In genomic region chr5:111261733-111262573, GRCm38 (mm10) we compare ENCODE assay signal across 8 mouse cellular contexts.
DNase-seq lines count a peak whose midpoint lies in the region; ATAC-seq and TF ChIP-seq lines count a peak whose summit lies in the region.

No protein-coding gene starts in this region.

- no peak overlapping the region for H3K4me3 ChIP-seq in spleen, adult 2 months (ENCODE audit: extremely low read depth, insufficient read depth, insufficient read length)
- H3K4me3 ChIP-seq in heart, postnatal 0 days (ENCODE audit: low read depth, low read length): no peak overlapping the region

- H3K36me3 ChIP-seq in spleen, adult 2 months (ENCODE audit: control insufficient read depth, insufficient read depth, low read length): no peaks in the 10 kb centered on the region
- H3K36me3 ChIP-seq in heart, postnatal 0 days (replicated peaks; ENCODE audit: control insufficient read depth, insufficient read depth, low read length): no peaks in the 10 kb centered on the region

- TF ChIP-seq CTCF in spleen, adult 2 months (IDR thresholded peaks at IDR 0.05; ENCODE audit: extremely low read depth, insufficient read depth, insufficient read length, insufficient replicate concordance): no peak
- TF ChIP-seq CTCF in heart, postnatal 0 days (IDR thresholded peaks at IDR 0.05; ENCODE audit: low read depth): no peak

- no peak overlapping the region for H3K4me2 ChIP-seq in heart, postnatal 0 days (ENCODE audit: low read depth, low read length)

- H3K4me1 ChIP-seq in spleen, adult 2 months (ENCODE audit: control insufficient read depth, insufficient read depth, insufficient read length): peaks cover 4% of the 10 kb centered on the region; the same call in 1 of the 2 replicates
- peaks cover 9% of the 10 kb centered on the region; the same call in 1 of the 2 replicates for H3K4me1 ChIP-seq in heart, postnatal 0 days (ENCODE audit: control insufficient read depth, insufficient read depth)

- TF ChIP-seq POLR2A in spleen, adult 2 months (IDR thresholded peaks at IDR 0.05; ENCODE audit: low read depth, low read length): no peak

- H3K9ac ChIP-seq in heart, postnatal 0 days (replicated peaks; ENCODE audit: low read depth, low read length): no peak overlapping the region

- WGBS in spleen, adult 2 months: 73% methylated on average over 13 of the region's 13 CpGs
- 63% methylated on average over 13 of the region's 13 CpGs for WGBS in heart, postnatal 0 days

- peak overlapping the region; percentile 27 for H3K27ac ChIP-seq in spleen, adult 2 months (ENCODE audit: insufficient read depth, low read length)
- peak overlapping the region; percentile 66 for H3K27ac ChIP-seq in heart, postnatal 0 days (ENCODE audit: low read depth)

- ATAC-seq in heart, postnatal 0 days (ENCODE audit: insufficient read depth, low read depth): peak; percentile 40
- ATAC-seq in granulocyte monocyte progenitor cell, adult 5-6 weeks (replicated peaks; ENCODE audit: poor library complexity, severe bottlenecking): no peak

- H3K27me3 ChIP-seq in spleen, adult 2 months (ENCODE audit: control insufficient read depth, insufficient read depth, low read length): no peaks in the 10 kb centered on the region
- no peaks in the 10 kb centered on the region for H3K27me3 ChIP-seq in heart, postnatal 0 days (ENCODE audit: control insufficient read depth, insufficient read depth, low read length)

- no peak for DNase-seq in spleen, adult 2 months (ENCODE audit: low read depth in 1 of 2, low spot score in 2 of 2)
- no peak for DNase-seq in spleen, postnatal 14 days (ENCODE audit: low spot score in 2 of 2)
- no peak for DNase-seq in heart, postnatal 0 days (ENCODE audit: low spot score)
- DNase-seq in kidney, postnatal 14 days: peak; percentile 49
- DNase-seq in naive thymus-derived CD4-positive, alpha-beta T cell, adult 2 months (ENCODE audit: low read depth): peak; percentile 73
- no peak for DNase-seq in yolk sac, embryonic 10.5 days (ENCODE audit: low spot score)
- no peak for DNase-seq in urinary bladder, postnatal 14 days (ENCODE audit: low spot score)

- no peak; the same call in 1 of the 2 replicates for TF ChIP-seq EP300 in heart, postnatal 0 days (IDR thresholded peaks at IDR 0.05; ENCODE audit: low read depth)

- H3K9me3 ChIP-seq in heart, postnatal 0 days (replicated peaks; ENCODE audit: control insufficient read depth, low read length): no peaks in the 10 kb centered on the region

Comparison
In these comparisons a context has a peak if more than half of its experiments do, and no peak if none do; other contexts are left out.
1. DNase-seq: peak in kidney, postnatal 14 days (single experiment) and naive thymus-derived CD4-positive, alpha-beta T cell, adult 2 months (single experiment); none in spleen, adult 2 months (0 of 2), spleen, postnatal 14 days (0 of 2), heart, postnatal 0 days (single experiment), yolk sac, embryonic 10.5 days (single experiment) and urinary bladder, postnatal 14 days (single experiment).